25 mouse cellular contexts compared by ENCODE assay signal in genomic region chr10:102975106-102975505, GRCm38 (mm10). TPM values are rescaled to one million over a fixed set of nuclear protein-coding genes. Genes with fewer than 3 reads are reported as not detected.
DNase-seq lines count a peak whose midpoint lies in the region; ATAC-seq lines count a peak whose summit lies in the region.
"Had no signal": no experiment of that assay in that cellular context is flagged by ENCODE, and none has a peak within 500 bp of the region (broad histone marks: within the 10 kb centered on the region; RNA-seq: fewer than 3 reads in every experiment).

No protein-coding gene starts in this region.

- no peak overlapping the region for H3K4me2 ChIP-seq in embryonic facial prominence, embryonic 13.5 days
- H3K4me2 ChIP-seq: embryonic facial prominence, embryonic 15.5 days; forebrain, embryonic 13.5 days; forebrain, embryonic 15.5 days had no signal

- 54% methylated on average over 5 of the region's 5 CpGs for WGBS in embryonic facial prominence, embryonic 13.5 days
- WGBS in embryonic facial prominence, embryonic 10.5 days, result 90% methylated on average over 5 of the region's 5 CpGs

- 0 out of 2 replicates have a peak, but pooled peaks have one; percentile 26 for ATAC-seq in embryonic facial prominence, embryonic 13.5 days (ENCODE audit: insufficient number of reproducible peaks, insufficient read depth, low FRiP score, low TSS enrichment, low read depth)
- ATAC-seq: activated CD4-positive, CD25-positive, alpha-beta regulatory T cell, adult 4 months; CD4-positive, CD25-positive, alpha-beta regulatory T cell, adult 4 months; forebrain, embryonic 13.5 days; forebrain, embryonic 15.5 days; forebrain, postnatal 0 days; Patski had no signal

- peaks cover 3% of the 10 kb centered on the region; the same call in 1 of the 2 replicates for H3K4me1 ChIP-seq in embryonic facial prominence, embryonic 13.5 days
- H3K4me1 ChIP-seq in embryonic facial prominence, embryonic 10.5 days, result 0 out of 2 replicates have a peak, but pooled peaks cover 2% of the 10 kb centered on the region
- H3K4me1 ChIP-seq: embryonic facial prominence, embryonic 15.5 days; forebrain, embryonic 10.5 days; forebrain, embryonic 13.5 days; forebrain, embryonic 15.5 days had no signal

- H3K9ac ChIP-seq in embryonic facial prominence, embryonic 13.5 days, result no peak overlapping the region
- H3K9ac ChIP-seq: embryonic facial prominence, embryonic 15.5 days; forebrain, embryonic 13.5 days; forebrain, embryonic 15.5 days; forebrain, postnatal 0 days had no signal

- peak overlapping the region; percentile 82 for H3K27ac ChIP-seq in embryonic facial prominence, embryonic 13.5 days
- H3K27ac ChIP-seq in embryonic facial prominence, embryonic 10.5 days (replicated peaks), result no peak overlapping the region
- H3K27ac ChIP-seq: forebrain, embryonic 10.5 days; forebrain, embryonic 13.5 days; forebrain, embryonic 15.5 days had no signal

- no peaks in the 10 kb centered on the region for H3K9me3 ChIP-seq in embryonic facial prominence, embryonic 13.5 days
- H3K9me3 ChIP-seq in embryonic facial prominence, embryonic 10.5 days, result no peaks in the 10 kb centered on the region
- H3K9me3 ChIP-seq: embryonic facial prominence, embryonic 15.5 days; forebrain, embryonic 10.5 days; forebrain, embryonic 13.5 days; forebrain, embryonic 15.5 days; G1E had no signal

- H3K36me3 ChIP-seq in embryonic facial prominence, embryonic 13.5 days, result no peaks in the 10 kb centered on the region
- H3K36me3 ChIP-seq in embryonic facial prominence, embryonic 10.5 days (replicated peaks), result no peaks in the 10 kb centered on the region
- H3K36me3 ChIP-seq: embryonic facial prominence, embryonic 15.5 days; forebrain, embryonic 10.5 days; forebrain, embryonic 15.5 days; G1E had no signal

- no peak overlapping the region for H3K4me3 ChIP-seq in embryonic facial prominence, embryonic 13.5 days
- H3K4me3 ChIP-seq in embryonic facial prominence, embryonic 10.5 days, result no peak overlapping the region
- H3K4me3 ChIP-seq: embryonic facial prominence, embryonic 15.5 days; erythroblast, embryonic 14.5 days; forebrain, embryonic 10.5 days; forebrain, embryonic 13.5 days; forebrain, embryonic 15.5 days had no signal

- no peak for DNase-seq in embryonic facial prominence, embryonic 10.5 days (ENCODE audit: low spot score)
- peak; percentile 2 for DNase-seq in brain, adult 2 months (ENCODE audit: low read depth, low spot score)
- peak; percentile 0 for DNase-seq in telencephalon, adult 2 months (ENCODE audit: low read depth, low spot score)
- no peak for DNase-seq in right cerebral cortex, postnatal 10 days (ENCODE audit: low spot score in 2 of 2)
- DNase-seq: adrenal gland, adult 2 months; adrenal gland, postnatal 10 days; adrenal gland, postnatal 25 days; B cell, adult 2 months; cerebellum, adult 11-12 months; cerebellum, adult 2 months; cerebellum, adult 9-10 months; cerebellum, postnatal 10 days; cerebellum, postnatal 25 days; forebrain, postnatal 0 days had no signal

- H3K27me3 ChIP-seq in embryonic facial prominence, embryonic 13.5 days, result no peaks in the 10 kb centered on the region
- H3K27me3 ChIP-seq in embryonic facial prominence, embryonic 10.5 days (replicated peaks; ENCODE audit: low read depth, poor library complexity, severe bottlenecking), result no peaks in the 10 kb centered on the region
- H3K27me3 ChIP-seq: CH12.LX; embryonic facial prominence, embryonic 15.5 days; forebrain, embryonic 13.5 days; forebrain, embryonic 15.5 days had no signal

RNA-seq across cellular contexts. Expression of gene Alx1, which starts 54.9 kb away (rescaled TPM):
- polyA plus RNA-seq in embryonic facial prominence, embryonic 13.5 days (2015; fragmentation: Nextera tagmentation; extraction: Ambion mirVana), result 377 and 403 TPM in 2 replicates
- polyA plus RNA-seq in embryonic facial prominence, embryonic 10.5 days (2016; fragmentation: Nextera tagmentation; extraction: Ambion mirVana), result 67.7 and 110 TPM in 2 replicates
- polyA plus RNA-seq: activated CD4-positive, CD25-positive, alpha-beta regulatory T cell, adult 4 months; adrenal gland, adult 2 months; CD4-positive, CD25-positive, alpha-beta regulatory T cell, adult 4 months; cerebellum, adult 2 months; erythroblast, embryonic 14.5 days; G1E; Patski had no signal

Comparison
In these comparisons a context has a peak if more than half of its experiments do, and no peak if none do; other contexts are left out.
1. DNase-seq: peak in brain, adult 2 months (single experiment) and telencephalon, adult 2 months (single experiment); none in embryonic facial prominence, embryonic 10.5 days (single experiment) and right cerebral cortex, postnatal 10 days (0 of 2).